In the genomic region with DNA sequence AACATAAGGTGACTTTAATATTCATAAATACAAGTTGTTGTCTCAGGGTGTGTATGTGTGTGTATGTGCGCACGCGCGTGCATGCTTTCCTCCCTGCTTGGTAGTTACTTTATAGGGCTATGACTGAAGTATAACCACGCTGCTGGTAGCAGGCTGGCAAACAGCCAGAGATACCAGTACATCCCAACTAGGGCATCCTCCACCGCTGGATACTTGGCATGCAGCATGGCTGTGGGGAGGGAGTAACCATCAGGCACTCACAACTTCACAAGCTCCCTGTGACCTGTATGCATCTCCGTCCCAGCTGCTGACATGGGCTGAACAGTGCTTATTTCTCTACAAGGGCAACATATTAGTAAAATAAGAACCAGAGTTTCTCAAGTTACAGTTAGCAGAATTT, we compare ENCODE assay signal across 30 mouse cellular contexts.
A peak's percentile ranks its signal among the peaks of the same experiment; 100 is the strongest.
DNase-seq lines count a peak whose midpoint lies in the region; ATAC-seq and TF ChIP-seq lines count a peak whose summit lies in the region.
"Had no signal": no experiment of that assay in that cellular context is flagged by ENCODE, and none has a peak within 500 bp of the region (broad histone marks: within the 10 kb centered on the region; RNA-seq: fewer than 3 reads in every experiment).

No protein-coding gene starts in this region.

- no peak overlapping the region for H3K9ac ChIP-seq in heart, embryonic 16.5 days (ENCODE audit: low read length)
- no peak overlapping the region for H3K9ac ChIP-seq in heart, adult 2 months (ENCODE audit: low read depth, low read length)
- H3K9ac ChIP-seq in lung, embryonic 14.5 days: no peak overlapping the region
- H3K9ac ChIP-seq: embryonic facial prominence, embryonic 13.5 days; forebrain, embryonic 15.5 days; hindbrain, embryonic 12.5 days; intestine, embryonic 15.5 days; liver, embryonic 15.5 days; lung, embryonic 15.5 days had no signal

- intact Hi-C loops in heart, adult 2 months (cut with DNase I): no loop called here

- H3K36me3 ChIP-seq in heart, embryonic 16.5 days (ENCODE audit: control insufficient read depth, insufficient read depth): no peaks in the 10 kb centered on the region
- H3K36me3 ChIP-seq in heart, adult 2 months (ENCODE audit: control insufficient read depth, insufficient read depth, low read length): no peaks in the 10 kb centered on the region
- no peaks in the 10 kb centered on the region for H3K36me3 ChIP-seq in lung, embryonic 14.5 days (ENCODE audit: insufficient read depth)
- H3K36me3 ChIP-seq: embryonic facial prominence, embryonic 13.5 days; forebrain, embryonic 15.5 days; intestine, embryonic 15.5 days; liver, embryonic 15.5 days; lung, embryonic 15.5 days had no signal

- no peak for DNase-seq in heart, adult 2 months
- peak; percentile 18 for DNase-seq in lung, embryonic 14.5 days
- no peak for DNase-seq in lung, postnatal 25 days (ENCODE audit: low spot score)
- peak; percentile 43 to 50 for DNase-seq in cerebellum, postnatal 10 days
- DNase-seq in spleen, postnatal 36 days (ENCODE audit: low spot score in 2 of 2): no peak
- no peak for DNase-seq in layer of hippocampus, adult 8-10 months (ENCODE audit: low spot score in 2 of 2)
- DNase-seq: adrenal gland, postnatal 10 days; B cell, adult 2 months; gastrocnemius, adult 2 months; gastrocnemius, postnatal 36 days; kidney, adult 2 months; kidney, postnatal 36 days; lung, postnatal 36 days; right cerebral cortex, adult 18-20 months; spleen, adult 18-20 months; thymus, adult 18-20 months; thymus, postnatal 25 days had no signal

- H3K79me2 ChIP-seq in heart, adult 2 months (replicated peaks; ENCODE audit: control insufficient read depth, insufficient read depth, low read length): no peaks in the 10 kb centered on the region

- H3K4me2 ChIP-seq in heart, embryonic 16.5 days (ENCODE audit: low read depth, low read length): no peak overlapping the region
- H3K4me2 ChIP-seq in lung, embryonic 14.5 days: no peak overlapping the region
- H3K4me2 ChIP-seq: embryonic facial prominence, embryonic 13.5 days; forebrain, embryonic 15.5 days; hindbrain, embryonic 12.5 days; intestine, embryonic 15.5 days; liver, embryonic 15.5 days; lung, embryonic 15.5 days; midbrain, embryonic 11.5 days had no signal

- peaks cover 17% of the 10 kb centered on the region for H3K4me1 ChIP-seq in heart, embryonic 16.5 days (ENCODE audit: control insufficient read depth, insufficient read depth, low read length)
- no peaks in the 10 kb centered on the region for H3K4me1 ChIP-seq in heart, adult 2 months (ENCODE audit: control insufficient read depth, insufficient read depth, low read length)
- H3K4me1 ChIP-seq in lung, embryonic 14.5 days (ENCODE audit: insufficient read depth): no peaks in the 10 kb centered on the region
- H3K4me1 ChIP-seq: intestine, embryonic 15.5 days; liver, embryonic 15.5 days; lung, embryonic 15.5 days had no signal

- no peaks in the 10 kb centered on the region for H3K27me3 ChIP-seq in heart, embryonic 16.5 days (ENCODE audit: control insufficient read depth, insufficient read depth, low read length)
- no peaks in the 10 kb centered on the region for H3K27me3 ChIP-seq in heart, adult 2 months (ENCODE audit: control insufficient read depth, insufficient read depth, low read length)
- H3K27me3 ChIP-seq in lung, embryonic 14.5 days (ENCODE audit: insufficient read depth, low read length): no peaks in the 10 kb centered on the region
- H3K27me3 ChIP-seq: embryonic facial prominence, embryonic 13.5 days; forebrain, embryonic 15.5 days; hindbrain, embryonic 12.5 days; intestine, embryonic 15.5 days; liver, embryonic 15.5 days; lung, embryonic 15.5 days had no signal

- TF ChIP-seq CTCF in heart, adult 2 months (IDR thresholded peaks at IDR 0.05): no peak
- TF ChIP-seq CTCF in lung, embryonic 14.5 days (IDR thresholded peaks at IDR 0.05; ENCODE audit: low read depth): no peak

- TF ChIP-seq EP300 in heart, adult 2 months (IDR thresholded peaks at IDR 0.05; ENCODE audit: insufficient read depth, low read depth, low read length): no peak

- peak overlapping the region; percentile 10 for H3K27ac ChIP-seq in heart, embryonic 16.5 days (ENCODE audit: low read length)
- H3K27ac ChIP-seq in heart, adult 2 months: no peak overlapping the region
- no peak overlapping the region for H3K27ac ChIP-seq in lung, embryonic 14.5 days (ENCODE audit: low read depth)
- H3K27ac ChIP-seq: forebrain, embryonic 10.5 days; forebrain, embryonic 15.5 days; gastrocnemius, adult 2 months; hindbrain, embryonic 12.5 days; hindbrain, postnatal 0 days; intestine, embryonic 15.5 days; liver, embryonic 15.5 days; lung, embryonic 15.5 days had no signal

- 63% methylated on average over 7 of the region's 7 CpGs for WGBS in heart, embryonic 16.5 days
- 68% methylated on average over 7 of the region's 7 CpGs for WGBS in heart, adult 2 months
- 83% methylated on average over 7 of the region's 7 CpGs for WGBS in lung, embryonic 14.5 days

- no peak for TF ChIP-seq POLR2A in heart, adult 2 months (IDR thresholded peaks at IDR 0.05; ENCODE audit: insufficient read depth, low read depth, low read length)

- no peaks in the 10 kb centered on the region for H3K9me3 ChIP-seq in heart, embryonic 16.5 days (replicated peaks; ENCODE audit: control insufficient read depth, low read length)
- H3K9me3 ChIP-seq in lung, embryonic 14.5 days (ENCODE audit: low read depth, low read length): no peaks in the 10 kb centered on the region
- H3K9me3 ChIP-seq: embryonic facial prominence, embryonic 13.5 days; forebrain, embryonic 10.5 days; forebrain, embryonic 15.5 days; hindbrain, embryonic 12.5 days; intestine, embryonic 15.5 days; liver, embryonic 15.5 days; lung, embryonic 15.5 days had no signal

- H3K4me3 ChIP-seq in heart, embryonic 16.5 days (ENCODE audit: low read length): no peak overlapping the region
- no peak overlapping the region for H3K4me3 ChIP-seq in heart, adult 2 months
- no peak overlapping the region for H3K4me3 ChIP-seq in lung, embryonic 14.5 days (ENCODE audit: low read depth, low read length)
- H3K4me3 ChIP-seq: embryonic facial prominence, embryonic 13.5 days; forebrain, embryonic 10.5 days; forebrain, embryonic 15.5 days; gastrocnemius, adult 2 months; hindbrain, embryonic 12.5 days; intestine, embryonic 15.5 days; layer of hippocampus, adult 2 months; liver, embryonic 15.5 days; lung, embryonic 15.5 days had no signal

- peak; percentile 50 for ATAC-seq in heart, embryonic 16.5 days (replicated peaks; ENCODE audit: extremely low read depth, insufficient read depth, low FRiP score)
- ATAC-seq in lung, embryonic 14.5 days (ENCODE audit: insufficient read depth): no peak
- ATAC-seq: activated CD4-positive, CD25-positive, alpha-beta regulatory T cell, adult 4 months; forebrain, embryonic 15.5 days; hindbrain, postnatal 0 days; intestine, embryonic 15.5 days; midbrain, embryonic 16.5 days had no signal

Comparison
In these comparisons a context has a peak if more than half of its experiments do, and no peak if none do; other contexts are left out.
1. DNase-seq: peak in lung, embryonic 14.5 days (single experiment) and cerebellum, postnatal 10 days (2 of 2); none in heart, adult 2 months (0 of 2), lung, postnatal 25 days (single experiment), spleen, postnatal 36 days (0 of 2) and layer of hippocampus, adult 8-10 months (0 of 2).